Comparison of ENCODE assay signal across 16 mouse cellular contexts in genomic region chr13:112133736-112134135, GRCm38 (mm10).
"Had no signal": no experiment of that assay in that cellular context is flagged by ENCODE, and none has a peak within 500 bp of the region (broad histone marks: within the 10 kb centered on the region; RNA-seq: fewer than 3 reads in every experiment).

No protein-coding gene starts in this region.

- DNase-seq: kidney, adult 9 months; kidney, postnatal 10 days; kidney, postnatal 4 days; lung, adult 2 months; lung, postnatal 36 days; right cerebral cortex, postnatal 4 days; thymus, adult 18-20 months; thymus, postnatal 14 days had no signal

- H3K27me3 ChIP-seq: midbrain, embryonic 13.5 days; neural tube, embryonic 15.5 days had no signal

- H3K4me2 ChIP-seq: liver, embryonic 11.5 days; liver, embryonic 15.5 days; midbrain, embryonic 13.5 days; neural tube, embryonic 15.5 days had no signal

- H3K36me3 ChIP-seq: limb, embryonic 10.5 days; liver, embryonic 15.5 days; midbrain, embryonic 13.5 days; neural tube, embryonic 15.5 days had no signal

- H3K4me3 ChIP-seq: layer of hippocampus, adult 2 months; left cerebral cortex, adult 2 months; limb, embryonic 10.5 days; liver, embryonic 15.5 days; midbrain, embryonic 13.5 days; neural tube, embryonic 15.5 days had no signal

- H3K27ac ChIP-seq: layer of hippocampus, adult 2 months; left cerebral cortex, adult 2 months; limb, embryonic 10.5 days; liver, embryonic 15.5 days; midbrain, embryonic 13.5 days; neural tube, embryonic 15.5 days had no signal

- H3K9ac ChIP-seq: liver, embryonic 15.5 days; midbrain, embryonic 13.5 days; neural tube, embryonic 15.5 days had no signal

- ATAC-seq: lung, postnatal 0 days; midbrain, embryonic 13.5 days had no signal

- H3K9me3 ChIP-seq: limb, embryonic 10.5 days; liver, embryonic 15.5 days; midbrain, embryonic 13.5 days; neural tube, embryonic 15.5 days had no signal
